Mouse (Mus musculus): ENCODE results near the gene Rsph3b.
"Not testable (repeated sequence)": the region's sequence is repeated elsewhere in the genome, so short reads cannot be mapped to it uniquely, and the experiment has no call there.

Rsph3b gene

DNA sequence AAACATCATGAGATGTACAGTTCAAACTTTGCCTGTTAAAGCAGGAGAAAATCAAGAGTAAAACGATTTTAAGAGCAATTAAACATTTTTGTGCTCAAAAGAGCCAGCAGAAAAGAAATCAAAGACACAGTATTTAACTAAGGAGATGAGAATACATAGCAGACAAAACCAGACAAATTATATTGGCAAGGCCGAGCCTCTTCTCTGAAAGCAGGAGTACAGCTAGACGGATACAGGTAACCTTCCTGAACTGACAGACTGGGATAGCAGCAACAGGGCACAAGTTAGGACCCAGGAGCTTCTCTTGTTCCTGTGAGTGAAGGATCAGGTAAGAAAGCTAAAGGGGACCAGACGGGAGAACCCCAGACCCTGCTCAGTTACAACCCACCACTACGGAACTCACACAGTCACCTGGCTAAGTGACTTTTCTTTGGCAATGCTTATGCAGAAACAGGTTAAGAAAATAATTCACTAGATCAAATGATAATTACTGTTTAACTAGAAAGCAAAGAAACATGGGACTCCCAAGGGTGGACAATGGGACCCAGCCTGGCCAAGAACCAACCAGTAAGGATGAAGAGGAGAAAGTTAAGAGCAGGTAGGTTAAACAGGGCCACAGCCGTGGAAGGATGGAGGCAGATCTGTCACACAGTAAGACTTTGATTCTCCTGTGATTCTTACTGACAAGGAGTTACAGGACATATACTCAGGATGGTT lies 11.2 kb upstream of the Rsph3b start:
- not testable (repeated sequence) for DNase-seq (ENCODE audit: low read depth, low spot score)

- not testable (repeated sequence) for DNase-seq (ENCODE audit: low read depth, low spot score)
These were observed 10.4 kb upstream of the Rsph3b start for GRCm38 (mm10) chr17:6958881-6959280.

GRCm38 (mm10) chr17:6948769-6949228 lies 317 bp upstream of the Rsph3b start:
- not testable (repeated sequence) for DNase-seq (ENCODE audit: low read depth, low spot score)

- not testable (repeated sequence) for DNase-seq (ENCODE audit: low read depth, low spot score)
These were observed 872 bp downstream of the Rsph3b start for GRCm38 (mm10) chr17:6947637-6947983.

GRCm38 (mm10) chr17:6942560-6942959 lies 5.9 kb downstream of the Rsph3b start:
- not testable (repeated sequence) for DNase-seq (ENCODE audit: low read depth, low spot score)

GRCm38 (mm10) chr17:6931625-6932024 lies 16.9 kb downstream of the Rsph3b start:
- not testable (repeated sequence) for DNase-seq (ENCODE audit: low read depth, low spot score)

- DNase-seq (ENCODE audit: low read depth, low spot score): not testable (repeated sequence)
These were observed 28.1 kb downstream of the Rsph3b start for GRCm38 (mm10) chr17:6920351-6920894.

- not testable (repeated sequence) for DNase-seq (ENCODE audit: low read depth, low spot score)
These were observed 29.1 kb downstream of the Rsph3b start for GRCm38 (mm10) chr17:6919388-6919787.

DNA sequence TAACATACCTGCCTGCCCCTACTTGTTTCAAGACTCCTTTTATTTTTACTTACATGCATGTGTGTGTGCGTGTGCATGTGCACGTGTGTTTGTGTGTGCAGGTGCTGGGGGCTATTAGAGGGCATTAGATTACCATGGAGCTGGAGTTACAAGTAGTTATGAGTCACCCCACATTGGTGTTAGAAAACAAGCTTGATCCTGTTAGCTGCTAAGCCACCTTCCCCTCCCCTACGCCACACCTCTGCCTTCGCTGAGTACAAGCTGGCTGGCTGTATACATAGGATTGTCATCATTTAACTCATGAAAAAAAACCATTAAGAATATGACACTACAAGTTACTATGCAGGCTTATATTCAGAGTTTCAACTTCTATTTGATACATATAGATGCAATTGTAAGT lies 33.2 kb downstream of the Rsph3b start:
- DNase-seq (ENCODE audit: low read depth, low spot score): not testable (repeated sequence)

GRCm38 (mm10) chr17:6914066-6914465 lies 34.4 kb downstream of the Rsph3b start:
- DNase-seq (ENCODE audit: low read depth, low spot score): not testable (repeated sequence)

- not testable (repeated sequence) for DNase-seq (ENCODE audit: low read depth, low spot score)
These were observed 48.1 kb downstream of the Rsph3b start for GRCm38 (mm10) chr17:6900361-6900760.

GRCm38 (mm10) chr17:6897996-6898562 lies 50.4 kb downstream of the Rsph3b start:
- not testable (repeated sequence) for DNase-seq (ENCODE audit: low read depth, low spot score)

- no peak for DNase-seq (ENCODE audit: low read depth, low spot score)
These were observed 51.7 kb downstream of the Rsph3b start for GRCm38 (mm10) chr17:6896756-6897155.

- DNase-seq (ENCODE audit: low read depth, low spot score): no peak
These were observed 55.1 kb downstream of the Rsph3b start for GRCm38 (mm10) chr17:6893332-6893731.

GRCm38 (mm10) chr17:6891966-6892934 lies 56.2 kb downstream of the Rsph3b start:
- DNase-seq (ENCODE audit: low read depth, low spot score): no peak

DNA sequence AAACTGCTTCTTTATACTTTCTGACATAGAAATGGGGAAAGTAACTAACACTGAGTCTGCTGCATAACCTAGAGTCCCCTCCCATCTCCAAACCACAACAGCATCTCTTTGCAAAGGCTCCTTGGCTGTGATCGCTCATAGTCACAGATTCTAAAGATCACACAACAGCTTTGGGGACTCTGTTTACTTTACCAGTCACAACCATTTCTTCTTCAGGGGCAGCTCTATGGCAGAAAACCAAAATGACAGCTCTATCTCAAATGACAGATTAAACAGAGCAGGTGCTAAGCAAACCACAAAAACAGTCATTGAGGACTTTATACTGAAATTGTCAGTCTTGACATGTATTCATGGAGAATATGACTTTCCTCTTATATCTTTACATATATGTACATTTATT lies 62.0 kb downstream of the Rsph3b start:
- DNase-seq (ENCODE audit: low read depth, low spot score): no peak

DNA sequence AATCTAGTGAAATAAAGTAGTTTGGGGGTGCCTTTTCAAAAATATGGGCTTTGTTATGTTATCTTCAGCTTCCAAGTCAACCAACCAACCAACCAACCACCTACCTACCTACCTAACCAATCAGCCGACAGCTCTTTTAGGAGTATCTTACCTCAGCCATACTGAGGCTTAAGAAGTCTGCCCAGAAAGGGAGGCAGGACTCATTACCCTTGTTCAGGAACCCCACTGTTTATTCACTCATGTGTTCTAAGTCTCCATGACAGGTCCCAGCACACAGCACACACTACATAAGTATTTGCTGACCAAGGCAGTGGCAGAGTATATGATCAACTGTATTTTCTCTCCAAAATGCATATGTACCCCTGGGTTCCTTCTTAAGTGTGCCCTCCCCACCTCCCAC lies 64.0 kb downstream of the Rsph3b start:
- DNase-seq (ENCODE audit: low read depth, low spot score): no peak

- DNase-seq (ENCODE audit: low read depth, low spot score): no peak
These were observed 67.2 kb downstream of the Rsph3b start for GRCm38 (mm10) chr17:6881306-6881705.

DNA sequence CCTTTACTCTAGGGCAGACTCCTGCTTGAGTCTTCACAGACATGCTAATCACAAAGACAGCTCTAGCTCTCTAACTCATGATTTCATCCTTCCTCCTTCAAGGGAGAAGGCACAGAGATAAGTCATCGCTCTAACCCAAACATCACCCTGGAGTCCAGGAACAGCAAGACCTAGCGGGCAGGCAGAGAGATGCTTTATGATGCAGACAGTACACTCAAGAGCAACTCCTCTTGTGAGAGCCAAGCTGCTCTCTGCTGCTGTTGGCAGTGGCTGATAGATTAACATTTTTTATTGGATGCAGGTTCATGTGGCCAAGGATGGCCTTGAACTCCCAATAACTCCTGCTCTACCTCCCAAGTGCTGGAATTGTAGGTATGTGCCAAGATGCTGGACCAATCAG lies 77.1 kb downstream of the Rsph3b start:
- DNase-seq (ENCODE audit: low read depth, low spot score): no peak

- no peak for DNase-seq (ENCODE audit: low read depth, low spot score)
These were observed 79.7 kb downstream of the Rsph3b start for GRCm38 (mm10) chr17:6868810-6869209.

GRCm38 (mm10) chr17:6867740-6868139 lies 80.7 kb downstream of the Rsph3b start:
- no peak for DNase-seq (ENCODE audit: low read depth, low spot score)

- no peak for DNase-seq (ENCODE audit: low read depth, low spot score)
These were observed 81.9 kb downstream of the Rsph3b start for GRCm38 (mm10) chr17:6866576-6866975.

Measured in brain, embryonic 18.5 days (tissue).